Mouse (Mus musculus) layer of hippocampus, postnatal 36 days (tissue): ENCODE data around the gene Tmem95. TPM values are rescaled to one million over a fixed set of nuclear protein-coding genes. Genes with fewer than 3 reads are reported as not detected.
"Not testable (repeated sequence)": the region's sequence is repeated elsewhere in the genome, so short reads cannot be mapped to it uniquely, and the experiment has no call there.

Experiments used
- DNase-seq, 2 experiments: peaks; one replicate each; pipeline ENCODE4 v3.0.0; 2022
- total RNA-seq, 2 experiments: library from RNA; stranded (reverse); gene quantifications; 2 replicates each; pipeline ENCODE4 v1.2.3; 2021

The Tmem95 gene
- total RNA-seq, 2 experiments from 2014 or later, result not detected

DNA sequence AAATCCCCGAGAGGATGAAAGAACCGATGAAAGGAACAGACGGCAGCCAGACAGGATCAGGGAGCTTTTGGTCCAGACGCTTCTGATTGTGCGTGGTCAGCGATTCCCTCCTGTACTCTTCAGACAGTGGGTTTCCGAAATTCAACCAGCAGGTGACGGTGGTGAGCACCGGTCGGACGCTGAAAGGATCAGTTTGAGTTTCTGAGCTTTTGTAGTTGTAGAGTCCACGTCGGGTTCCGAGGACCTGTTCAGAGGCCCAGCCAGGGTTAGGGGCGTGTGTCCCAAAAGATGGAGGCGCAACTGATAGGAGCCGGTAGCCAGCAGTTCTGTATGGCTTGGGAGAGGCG lies 2.7 kb upstream of the Tmem95 start:
- DNase-seq, result peak; percentile 28 to 31

DNA sequence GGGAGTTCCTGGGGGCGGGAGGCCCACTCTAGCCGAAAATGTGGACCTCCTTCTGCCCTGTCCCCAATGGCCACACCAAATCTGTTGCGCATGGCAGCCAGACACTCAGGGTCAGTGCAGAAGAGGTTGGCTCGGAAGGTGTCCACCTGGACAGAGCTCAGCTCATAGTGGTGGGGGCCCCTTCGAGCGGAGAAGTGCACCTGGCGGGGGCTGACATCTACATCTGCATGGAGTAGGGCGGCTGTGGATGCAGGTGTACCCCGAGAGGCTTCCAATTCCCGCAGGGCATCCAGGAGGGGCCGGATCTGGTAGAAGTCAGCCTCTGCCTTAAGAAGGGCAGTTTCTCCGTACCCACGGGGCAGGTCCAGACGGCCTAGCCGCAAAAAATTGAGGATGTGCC lies 1.9 kb upstream of the Tmem95 start:
- no peak for DNase-seq

DNA sequence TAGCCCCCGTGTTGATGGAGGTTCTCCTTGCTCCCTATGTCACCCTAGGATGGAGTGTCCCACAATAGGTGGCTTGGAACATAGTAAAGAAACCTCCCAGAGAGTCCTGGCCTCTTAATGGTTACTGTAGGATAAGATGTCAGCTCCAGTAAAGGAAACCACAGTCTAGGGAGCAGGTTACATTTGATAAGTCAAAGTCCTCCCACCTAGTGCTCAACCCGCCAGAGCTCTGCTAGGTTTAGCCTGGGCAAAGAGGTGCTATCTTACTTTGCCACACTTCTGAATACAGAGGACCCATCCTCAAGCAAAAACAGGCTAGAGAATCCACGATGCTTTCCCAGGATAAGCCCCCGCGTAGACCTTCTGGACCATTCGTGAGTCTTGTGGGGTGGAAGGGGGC lies 1.1 kb upstream of the Tmem95 start:
- DNase-seq, result no peak

DNA sequence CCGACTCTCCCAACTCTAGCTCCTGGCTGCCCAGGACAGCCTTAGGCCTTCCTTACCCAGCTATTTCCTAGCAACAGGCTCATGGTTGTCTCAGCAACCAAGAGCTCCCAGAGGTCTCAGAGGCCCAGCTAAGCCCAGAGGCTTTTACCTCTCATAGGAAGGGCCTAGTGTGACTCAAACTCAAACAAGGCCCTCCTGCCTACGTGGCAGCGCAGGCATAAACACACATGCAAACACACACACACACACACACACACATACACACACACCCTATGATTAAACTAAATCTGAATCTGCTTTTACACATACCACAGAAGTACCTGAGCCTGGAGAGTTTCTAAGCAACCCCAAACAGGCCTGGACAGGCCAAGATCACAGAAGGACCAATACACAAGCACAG lies 581 bp upstream of the Tmem95 start:
- no peak for DNase-seq

DNA sequence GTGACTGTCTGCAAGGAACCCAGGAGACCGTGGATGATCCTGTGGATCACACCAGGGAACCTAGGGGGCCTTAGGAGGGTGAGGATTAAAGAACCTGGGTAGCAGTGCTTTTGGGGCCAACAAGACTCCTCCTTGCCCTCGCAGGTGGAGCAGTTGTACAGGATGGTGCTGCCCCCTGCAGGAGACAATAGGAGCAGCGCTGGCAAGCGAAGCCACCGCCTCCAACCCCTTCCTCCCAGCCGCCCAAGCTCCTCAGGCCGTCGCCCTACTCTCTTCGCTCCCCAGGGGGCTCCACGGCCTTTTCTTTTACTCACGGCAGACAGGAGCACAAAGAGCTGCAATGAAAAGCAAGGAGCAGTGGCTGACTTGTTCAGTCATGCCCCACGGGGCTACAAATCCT lies 951 bp downstream of the Tmem95 start:
- DNase-seq, result peak; percentile 72 to 78

DNA sequence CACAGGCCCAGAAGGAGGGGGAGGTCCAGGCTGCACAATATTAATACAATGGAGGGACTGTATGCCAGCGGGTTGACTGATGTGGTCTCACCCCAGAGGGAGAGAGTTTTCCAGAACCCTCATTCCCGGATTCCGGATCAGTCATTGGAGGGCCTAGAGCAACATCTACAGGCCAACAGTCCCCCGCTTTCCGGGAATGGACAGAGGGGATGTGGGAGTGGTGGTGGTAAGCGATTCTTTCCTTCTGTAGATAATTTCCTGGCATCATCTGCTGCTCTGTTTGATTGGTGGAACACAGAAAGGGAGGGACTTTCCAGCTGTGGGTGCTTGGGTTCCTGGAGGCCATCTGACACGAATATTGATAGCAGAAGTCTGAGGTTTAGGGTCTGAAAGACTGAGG lies 1.6 kb downstream of the Tmem95 start:
- peak; percentile 34 to 36 for DNase-seq

DNA sequence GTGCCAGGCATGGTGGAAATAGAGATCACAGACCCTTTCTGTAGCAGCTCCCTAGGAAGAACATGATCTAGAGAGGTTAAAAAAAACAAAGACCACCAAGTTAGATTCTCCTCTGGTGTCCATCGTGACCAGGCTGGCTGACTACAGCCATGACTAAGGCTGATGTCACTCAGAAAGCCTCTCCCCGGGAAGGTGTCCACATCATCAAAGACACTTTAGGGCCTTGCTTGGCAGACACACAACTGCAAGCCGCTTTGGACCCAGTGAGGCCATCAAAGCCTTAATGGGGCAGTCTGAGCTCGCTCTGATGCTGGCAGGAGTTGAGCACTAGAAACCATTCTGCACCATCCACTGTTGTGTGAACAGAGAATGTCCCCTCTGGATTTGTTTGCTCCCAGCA lies 5.4 kb downstream of the Tmem95 start:
- DNase-seq, result no peak

DNA sequence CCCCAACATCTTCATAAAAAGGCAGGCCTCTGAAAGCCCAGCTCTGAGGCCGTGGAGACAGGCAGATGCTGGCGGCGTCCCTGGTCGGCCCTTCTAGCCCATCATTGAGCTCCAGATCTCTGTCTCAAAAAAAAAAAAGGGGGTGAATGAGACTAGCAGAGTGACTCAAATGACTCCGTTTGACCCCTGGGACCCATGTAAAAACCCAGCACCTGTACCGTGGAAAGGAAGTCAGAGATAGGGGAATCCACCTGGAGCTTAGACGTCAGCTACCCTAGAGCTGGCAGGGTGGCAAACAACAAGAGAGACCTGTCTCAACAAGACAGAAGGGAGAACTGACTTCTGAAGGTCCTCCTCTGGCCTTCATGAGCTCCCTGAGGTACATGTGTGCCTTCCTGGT lies 6.0 kb downstream of the Tmem95 start:
- DNase-seq, result no peak

DNA sequence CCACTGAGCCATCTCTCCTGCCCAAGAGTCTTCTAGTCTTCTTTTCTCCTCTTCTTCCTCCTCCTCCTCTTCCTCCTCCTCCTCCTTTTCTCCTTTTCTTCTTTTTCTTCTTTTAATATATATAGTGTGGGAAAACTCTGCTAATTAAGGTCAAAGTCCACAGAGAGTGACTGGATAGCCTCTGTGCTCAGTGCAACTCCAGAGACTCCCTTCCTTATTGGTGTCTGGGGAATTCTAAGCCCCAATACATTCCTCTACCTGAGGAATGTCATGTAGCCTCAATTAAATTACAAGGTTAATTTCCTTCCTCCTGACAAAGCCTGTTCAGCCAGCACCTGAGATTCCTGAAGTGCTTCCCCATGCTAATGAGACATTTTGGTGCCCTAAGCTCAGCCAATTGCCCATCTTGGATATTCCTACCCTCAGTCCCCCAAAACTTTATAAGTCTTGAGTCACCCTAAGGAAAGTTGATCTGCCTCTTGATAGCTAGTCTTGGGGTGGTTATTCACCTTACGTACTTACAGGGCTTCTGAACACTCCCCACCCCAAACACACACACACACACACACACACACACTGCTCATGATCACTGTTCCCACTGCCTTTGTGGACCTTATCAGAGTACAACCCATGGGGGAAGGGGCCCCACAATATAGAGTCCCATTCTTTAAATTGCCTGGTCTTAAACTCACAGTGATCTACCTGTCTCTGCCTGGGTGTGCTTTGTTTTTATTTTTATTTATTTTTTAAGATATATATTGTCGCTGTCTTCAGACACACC lies 7.3 kb downstream of the Tmem95 start:
- DNase-seq, result no peak

DNA sequence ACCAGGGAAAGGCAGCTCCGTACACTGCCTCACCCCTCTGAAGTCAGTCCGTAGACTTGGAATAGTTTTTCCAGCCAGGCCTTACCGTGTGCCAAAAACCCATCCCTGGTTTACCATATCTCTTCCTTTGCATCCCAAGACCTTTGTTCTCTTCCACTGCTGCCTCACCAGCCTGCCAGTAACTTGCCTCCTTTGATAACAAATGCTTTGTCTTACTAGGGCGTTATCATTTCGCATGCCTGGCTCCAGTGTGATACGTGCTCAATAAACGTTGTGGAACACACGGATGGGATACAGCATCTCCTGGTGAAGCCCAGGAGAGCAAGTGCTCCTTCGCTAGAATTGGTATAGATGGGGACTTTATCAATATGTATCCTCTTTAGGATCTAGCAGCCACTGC lies 10.5 kb downstream of the Tmem95 start:
- no peak for DNase-seq

DNA sequence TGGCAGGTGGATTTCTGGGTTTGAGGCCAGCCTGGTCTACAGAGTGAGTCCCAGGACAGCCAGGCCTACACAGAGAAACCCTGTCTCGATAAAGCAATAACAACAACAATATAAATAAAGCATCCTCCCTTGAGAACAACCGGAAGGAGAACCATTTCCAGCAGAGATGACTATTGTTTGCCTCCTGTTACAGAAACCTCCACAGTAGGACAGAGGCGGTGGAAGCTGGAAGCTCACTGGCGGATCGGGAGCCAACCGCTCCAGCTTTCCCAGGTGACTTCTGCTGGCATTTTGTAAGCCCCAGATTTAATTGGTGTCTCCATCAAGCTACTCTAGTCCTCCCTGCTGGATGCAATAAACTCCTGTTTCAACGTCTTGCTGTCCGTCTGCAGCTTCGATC lies 12.3 kb downstream of the Tmem95 start:
- no peak for DNase-seq

DNA sequence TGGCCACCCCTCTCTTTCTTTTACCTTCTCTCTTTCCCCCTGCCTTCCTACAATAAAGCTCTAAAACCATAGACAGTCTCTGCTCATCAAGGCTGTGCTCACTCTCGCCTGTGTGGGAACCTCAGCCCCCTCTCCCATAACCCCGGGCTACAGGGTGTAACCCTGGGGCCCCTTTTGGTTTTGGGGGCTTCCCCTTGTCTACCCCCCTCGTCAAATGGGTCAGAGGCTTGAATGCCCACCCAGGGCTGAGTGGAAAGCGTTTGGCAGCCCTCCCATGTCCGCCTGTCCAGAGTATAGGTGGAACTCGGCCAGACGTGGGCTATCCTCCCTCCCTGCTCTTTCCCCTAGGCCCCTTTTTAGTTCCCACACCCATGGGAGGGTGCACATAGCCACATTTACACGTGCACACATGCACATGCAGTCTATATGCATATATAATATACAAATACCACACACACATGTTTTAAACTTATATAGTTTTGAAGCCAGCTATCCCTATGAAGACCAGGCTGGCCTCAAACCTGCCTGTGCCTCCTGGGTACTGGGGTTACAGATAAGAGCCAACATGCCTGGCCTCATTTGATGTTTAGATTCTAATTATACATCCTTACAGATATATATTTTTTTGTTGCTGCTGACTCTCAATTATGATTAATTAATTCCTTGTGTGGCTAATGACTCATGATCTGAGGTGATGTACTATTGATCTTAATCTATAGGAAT lies 13.5 kb downstream of the Tmem95 start:
- DNase-seq, result no peak

DNA sequence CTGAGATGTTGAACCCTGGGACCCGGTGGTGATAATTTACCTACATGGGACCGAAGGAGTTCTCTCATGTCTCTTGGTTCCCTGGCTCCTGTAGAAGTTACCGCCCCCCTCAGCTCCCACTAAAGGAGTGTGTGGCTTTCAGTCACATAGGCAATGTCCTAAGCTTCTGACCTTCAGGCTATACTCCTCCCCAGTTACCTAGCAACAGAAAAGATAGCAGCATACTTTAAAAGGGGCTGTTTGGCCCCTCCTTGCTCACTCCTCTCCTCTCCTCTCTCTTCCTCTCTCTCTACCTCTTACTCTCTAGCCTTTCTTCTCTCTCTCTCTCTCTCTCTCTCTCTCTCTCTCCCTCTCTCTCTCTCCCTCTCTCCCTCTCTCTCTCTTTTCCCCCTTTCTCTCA lies 14.1 kb downstream of the Tmem95 start:
- DNase-seq, result not testable (repeated sequence)

DNA sequence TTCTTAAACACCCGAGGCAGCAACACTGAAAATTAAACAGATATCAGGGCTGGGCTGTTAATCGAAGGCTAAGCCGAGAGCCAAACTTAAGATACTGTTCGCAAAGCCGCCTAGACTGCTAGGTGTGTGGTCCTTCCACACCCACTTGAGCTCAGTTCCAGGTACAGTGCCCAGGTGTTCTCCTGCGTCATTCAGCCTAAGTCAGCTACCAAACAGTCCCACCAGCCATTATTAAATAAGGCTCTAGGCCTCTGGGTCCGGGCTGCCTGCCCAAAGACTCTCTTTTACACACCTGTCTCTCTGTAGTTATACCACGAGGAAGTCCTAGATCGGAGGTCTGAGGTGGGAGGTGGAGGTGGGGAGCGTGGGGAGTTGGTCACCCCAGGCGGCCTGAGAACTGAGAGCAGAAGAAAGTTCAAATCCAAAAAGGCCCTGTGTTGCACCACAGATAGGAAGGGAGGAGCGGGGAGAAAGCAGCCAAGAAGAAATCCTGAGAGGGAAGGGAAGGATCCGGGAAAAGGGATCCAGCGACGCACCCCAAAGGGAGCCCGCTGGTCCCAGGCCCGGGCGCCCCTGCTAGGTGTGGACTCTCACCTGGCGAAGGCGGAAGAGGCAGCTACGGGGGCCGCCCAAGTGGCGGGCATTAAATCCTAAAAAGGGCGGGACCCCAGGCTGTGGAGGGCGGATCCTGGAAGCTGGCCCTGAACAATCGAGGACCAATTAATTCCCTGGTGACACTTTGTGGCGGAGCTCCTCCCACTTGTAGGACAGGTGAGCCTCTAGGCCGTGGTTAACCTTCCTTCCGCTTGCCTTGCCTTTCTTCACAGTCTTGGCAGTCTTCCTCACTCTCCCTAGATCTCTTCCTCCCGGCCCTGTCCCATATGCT lies 19.5 kb downstream of the Tmem95 start, which contains the start of gene Tnk1:
TSS of gene Tnk1 (minus strand) at position 618 of the 886 bp plus-strand sequence.
- DNase-seq, result no peak

DNA sequence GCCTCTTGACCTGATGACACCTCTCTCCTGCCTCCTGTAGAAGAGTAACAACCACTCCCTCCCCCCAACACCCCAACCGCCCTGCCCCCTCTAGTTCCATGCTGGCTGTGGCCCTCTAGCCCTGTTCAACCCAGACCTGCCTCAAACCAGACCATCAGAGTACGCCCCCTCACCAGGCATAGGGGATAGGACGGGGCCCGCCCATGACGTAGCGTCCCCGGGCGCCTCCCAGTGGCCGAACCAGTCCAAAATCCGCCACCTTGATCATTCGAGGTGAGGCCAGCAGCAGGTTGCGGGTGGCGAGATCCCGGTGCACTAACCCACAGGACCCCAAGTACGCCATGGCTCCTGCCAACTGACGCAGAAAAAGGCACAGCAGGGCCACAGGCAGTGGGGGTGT lies 22.5 kb downstream of the Tmem95 start:
- no peak for DNase-seq

DNA sequence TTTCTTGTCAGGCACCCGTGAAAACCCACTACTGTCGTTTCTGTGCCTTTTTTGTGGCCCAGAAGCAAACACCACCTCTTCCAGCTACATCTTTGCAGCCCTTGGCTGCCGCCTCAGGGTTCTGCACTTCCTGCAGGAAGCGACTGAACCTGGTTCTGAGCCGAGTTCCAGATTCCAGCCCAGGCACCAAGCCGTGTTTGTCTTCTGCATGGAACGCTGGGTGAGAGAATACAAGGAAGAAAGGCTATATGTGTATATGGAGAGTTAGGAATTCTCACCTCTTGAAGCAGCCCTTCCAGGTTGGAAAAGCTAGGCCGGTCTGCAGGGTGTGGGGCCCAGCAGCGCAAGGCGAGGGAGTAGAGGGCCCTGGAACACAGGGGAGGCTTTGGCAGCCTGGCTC lies 23.1 kb downstream of the Tmem95 start:
- DNase-seq, result no peak

DNA sequence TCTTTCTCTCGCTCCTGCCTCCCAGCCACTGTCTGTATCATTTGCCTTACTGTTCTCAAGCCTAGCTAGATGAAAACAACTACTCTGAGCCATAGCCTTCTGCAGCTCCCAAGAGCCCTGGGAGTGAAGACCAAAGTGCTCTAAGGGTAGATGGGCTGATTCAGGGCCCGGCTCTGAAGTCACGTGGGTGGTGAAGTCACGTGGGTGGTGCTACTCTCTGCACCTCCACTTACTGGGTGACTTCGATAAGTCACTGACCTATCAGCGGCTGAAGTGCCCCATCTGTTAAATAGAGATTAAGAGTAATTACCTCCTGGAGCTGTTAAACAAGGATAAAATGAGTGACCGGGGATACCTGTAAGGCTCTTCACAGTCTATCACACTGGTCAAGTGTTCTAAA lies 23.8 kb downstream of the Tmem95 start:
- no peak for DNase-seq

DNA sequence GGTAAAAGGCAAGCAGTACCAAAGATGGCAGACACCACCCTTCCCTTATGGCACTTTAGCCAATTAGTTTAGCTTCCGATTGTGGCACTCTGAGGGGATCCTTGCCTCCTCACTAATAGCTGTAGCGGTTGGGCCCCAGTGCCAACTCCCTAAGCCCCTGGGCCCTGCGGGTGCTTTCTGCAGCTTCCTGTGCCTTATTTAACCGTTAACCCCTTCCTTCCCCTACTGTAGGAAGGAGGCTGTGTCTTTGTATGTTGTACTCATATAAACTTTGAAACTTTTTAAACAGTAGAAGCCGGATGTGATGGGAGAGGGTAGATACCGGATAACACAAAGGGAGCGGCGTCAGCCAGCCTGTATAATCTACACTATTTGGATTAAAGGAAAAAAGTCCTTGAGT lies 27.1 kb downstream of the Tmem95 start:
- no peak for DNase-seq

DNA sequence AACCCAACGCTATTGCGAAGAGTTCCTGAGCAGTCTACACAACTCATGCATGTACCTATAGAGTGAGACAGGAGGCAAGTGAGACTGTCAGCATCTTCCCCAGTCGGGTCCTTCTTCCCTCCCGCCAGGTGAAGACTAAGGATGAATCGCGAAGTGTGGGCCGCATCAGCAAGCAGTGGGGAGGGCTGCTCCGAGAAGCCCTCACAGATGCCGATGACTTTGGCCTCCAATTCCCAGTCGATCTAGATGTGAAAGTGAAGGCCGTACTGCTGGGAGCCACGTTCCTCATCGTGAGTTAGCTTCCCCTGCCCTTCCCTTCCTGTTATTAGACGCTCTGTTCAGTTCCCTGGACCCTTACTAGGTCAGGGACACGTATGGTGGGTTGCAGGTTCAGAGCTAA lies 27.9 kb downstream of the Tmem95 start:
- DNase-seq, result no peak

DNA sequence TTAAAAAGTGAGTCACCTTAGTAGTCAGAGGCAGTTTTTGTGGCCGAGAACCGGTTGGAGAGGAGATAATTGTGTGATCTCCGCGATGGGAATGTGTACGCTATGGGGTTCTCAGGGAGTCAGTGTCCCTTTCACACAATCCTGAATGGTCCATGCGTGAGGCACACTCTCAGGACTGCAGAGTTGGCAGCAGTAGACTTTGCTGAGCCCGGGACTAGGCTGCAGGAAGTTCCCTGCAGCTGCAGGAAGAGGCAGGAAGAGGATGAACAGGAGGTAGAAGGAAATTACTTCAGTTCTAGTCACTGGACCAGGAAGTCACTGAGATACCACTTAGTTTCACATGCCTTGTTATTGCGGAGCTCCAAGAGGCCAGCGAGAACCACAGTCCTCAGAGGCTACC lies 28.7 kb downstream of the Tmem95 start:
- no peak for DNase-seq

DNA sequence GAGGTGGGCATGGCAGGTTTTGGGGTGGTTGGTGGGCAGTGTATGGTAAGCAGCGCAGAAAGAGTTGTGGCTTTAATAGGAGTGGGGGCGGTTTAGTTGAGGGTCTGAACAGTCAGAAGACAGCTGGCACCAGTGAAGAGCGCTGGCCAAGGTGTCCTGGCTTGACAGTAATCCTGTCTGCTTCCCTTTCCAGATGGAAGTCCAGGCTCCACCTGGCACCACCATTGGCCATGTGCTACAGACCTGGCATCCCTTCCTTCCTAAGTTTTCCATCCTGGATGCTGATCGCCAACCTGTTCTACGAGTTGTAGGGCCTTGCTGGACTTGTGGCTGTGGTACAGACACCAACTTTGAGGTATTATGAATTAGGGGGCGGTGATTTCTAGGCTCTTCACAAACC lies 29.8 kb downstream of the Tmem95 start:
- DNase-seq, result no peak

DNA sequence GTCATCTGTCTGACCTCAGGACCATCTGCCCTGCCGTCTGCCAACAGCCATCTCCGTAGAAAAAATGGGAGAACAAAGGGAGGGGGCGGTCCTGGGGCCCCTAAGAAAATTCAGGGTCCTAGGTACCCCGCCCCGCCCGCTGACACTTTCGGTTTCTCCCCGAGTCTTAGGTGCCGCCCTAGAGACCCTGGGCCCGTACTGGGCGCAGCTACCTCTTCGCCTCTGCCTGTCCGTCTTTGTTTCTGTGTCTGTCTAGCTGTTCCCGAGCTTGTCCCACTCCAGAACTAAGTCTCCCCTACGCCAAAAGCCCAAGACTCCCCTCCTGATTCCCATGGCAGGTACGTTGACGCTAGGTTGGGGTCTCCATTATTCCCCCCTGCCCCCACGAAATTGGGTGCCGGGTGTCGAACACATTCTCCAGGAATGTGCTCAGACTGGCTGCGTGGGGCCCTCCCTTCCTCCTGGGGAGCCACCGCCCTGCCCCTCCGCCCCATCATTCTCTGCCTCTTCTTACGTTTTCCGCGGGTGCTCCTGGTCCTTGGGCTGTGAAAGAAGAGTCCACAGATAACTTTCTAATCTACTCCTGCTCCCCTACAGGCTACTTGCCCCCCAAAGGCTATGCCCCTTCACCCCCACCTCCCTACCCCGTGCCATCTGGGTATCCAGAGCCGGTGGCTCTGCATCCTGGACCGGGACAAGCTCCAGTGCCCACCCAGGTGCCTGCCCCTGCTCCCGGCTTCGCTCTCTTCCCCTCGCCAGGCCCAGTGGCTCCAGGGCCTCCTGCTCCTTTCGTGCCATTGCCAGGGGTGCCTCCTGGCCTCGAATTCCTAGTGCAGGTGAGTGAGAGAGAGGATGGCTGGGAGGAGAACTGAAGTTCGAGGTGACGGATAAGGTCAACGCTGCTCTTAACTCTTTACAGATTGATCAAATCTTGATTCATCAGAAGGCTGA lies 30.8 kb downstream of the Tmem95 start:
- DNase-seq, result no peak
